Mouse (Mus musculus) forebrain, embryonic 14.5 days (tissue): ENCODE results near the gene Srsf3. TPM values are rescaled to one million over a fixed set of nuclear protein-coding genes. Genes with fewer than 3 reads are reported as not detected.

ENCODE experiments used
- ATAC-seq: fragments of 200-750 bp; cut with Nextera tagmentation; 2 replicates; pipeline ENCODE4 v1.8.0; 2017; ENCODE audit warnings: mild to moderate bottlenecking, moderate library complexity
- DNase-seq: peaks from one replicate; pipeline ENCODE4 v3.0.0-alpha.2; 2015; ENCODE audit warnings: low spot score
- H3K27ac ChIP-seq: fragments of 300-500 bp; sonication (generic); 2 replicates; pipeline ENCODE4 v1.5.1; 2014; ENCODE audit warnings: low read depth, mild to moderate bottlenecking, control low read depth, low read length, moderate library complexity
- H3K27me3 ChIP-seq: fragments of 300-500 bp; sonication (generic); replicated peaks from 2 replicates; pipeline ENCODE4 v1.6.1; 2014; ENCODE audit warnings: low read length, control low read depth, mixed read lengths; ENCODE audit not compliant: control insufficient read depth, insufficient read depth
- H3K36me3 ChIP-seq: fragments of 300-500 bp; sonication (generic); 2 replicates; pipeline ENCODE4 v1.6.1; 2014; ENCODE audit warnings: low read length, control low read depth; ENCODE audit not compliant: control insufficient read depth, insufficient read depth
- H3K4me1 ChIP-seq: fragments of 300-500 bp; sonication (generic); 2 replicates; pipeline ENCODE4 v1.6.1; 2014; ENCODE audit warnings: antibody characterized with exemption, low read length, control low read depth; ENCODE audit not compliant: control insufficient read depth, insufficient read depth
- H3K4me2 ChIP-seq: fragments of 300-500 bp; sonication (generic); 2 replicates; pipeline ENCODE4 v1.6.1; 2014; ENCODE audit warnings: mild to moderate bottlenecking, control low read depth, low read length
- H3K4me3 ChIP-seq: fragments of 300-500 bp; sonication (generic); 2 replicates; pipeline ENCODE4 v1.5.1; 2014; ENCODE audit warnings: low read depth, low read length, control low read depth
- H3K9ac ChIP-seq: fragments of 300-500 bp; sonication (generic); 2 replicates; pipeline ENCODE4 v1.6.1; 2014; ENCODE audit warnings: mild to moderate bottlenecking, low read length, control low read depth, moderate library complexity
- H3K9me3 ChIP-seq: fragments of 300-500 bp; sonication (generic); replicated peaks from 2 replicates; pipeline ENCODE4 v1.6.1; 2016; ENCODE audit warnings: low read length, control low read depth, mixed read lengths; ENCODE audit not compliant: control insufficient read depth
- WGBS: fragments of 180-500 bp; shearing (Covaris S2); extraction: QIAGEN DNeasy Blood & Tissue Kit; methylation state at CpG from one replicate; pipeline ENCODE4 v1.1.7; 2014; 5-methylcytosine and 5-hydroxymethylcytosine counted together
- polyA plus RNA-seq: library from polyadenylated mRNA; unstranded; fragments of >200 nt; fragmentation: Nextera tagmentation; extraction: Ambion mirVana; gene quantifications from 2 replicates; pipeline ENCODE4 v1.2.1, GENCODE M21; 2014

Gene Srsf3
- polyA plus RNA-seq, 1 experiment from 2014 or later: 712 TPM

DNA sequence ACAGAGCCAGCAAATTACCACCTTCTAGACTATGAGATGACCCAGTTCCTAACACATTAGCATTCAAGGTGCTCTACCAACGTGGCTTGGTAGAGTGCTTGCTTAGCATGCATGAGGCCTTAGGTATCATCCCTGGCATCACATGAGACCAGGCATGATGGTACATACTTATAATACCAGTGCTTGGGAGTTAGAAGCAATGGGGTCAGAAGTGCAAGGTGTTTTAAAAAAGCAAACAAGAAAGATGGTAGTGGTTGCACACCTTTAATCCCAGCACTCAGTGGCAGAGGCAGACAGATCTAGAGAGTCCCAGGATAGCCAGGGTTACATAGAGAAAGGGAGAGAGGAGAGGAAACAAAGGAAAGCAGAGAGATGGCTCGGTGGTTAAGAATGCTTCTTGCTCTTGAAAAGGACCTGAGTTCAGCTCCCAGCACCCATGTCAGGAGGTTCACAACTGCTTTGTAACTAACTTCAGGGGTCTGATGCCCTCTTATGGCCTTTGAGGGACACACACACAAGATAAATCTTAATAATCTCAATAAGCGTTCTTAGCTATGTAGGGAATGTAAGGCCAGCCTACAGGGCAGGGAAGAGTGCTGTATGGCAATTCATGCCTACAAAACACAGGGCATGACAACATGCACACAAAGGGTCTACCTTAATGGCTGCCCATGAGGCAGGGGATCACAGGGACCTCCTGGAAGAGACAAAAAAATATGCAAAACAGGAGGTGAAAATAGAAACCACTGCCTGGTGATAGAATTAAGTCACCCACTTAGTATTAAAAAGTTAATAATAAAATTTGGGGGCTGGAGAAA, 15.5 kb downstream of the Srsf3 start:
- no peaks in the 10 kb centered on the region for H3K9me3 ChIP-seq
- WGBS: 55% methylated on average over 3 of the region's 3 CpGs
- no peak overlapping the region for H3K4me3 ChIP-seq
- DNase-seq: no peak
- no peak for ATAC-seq
- peaks cover 49% of the 10 kb centered on the region for H3K36me3 ChIP-seq
- no peaks in the 10 kb centered on the region for H3K27me3 ChIP-seq
- H3K4me2 ChIP-seq: no peak overlapping the region
- no peak overlapping the region for H3K9ac ChIP-seq
- H3K27ac ChIP-seq: 0 out of 2 replicates have a peak overlapping the region, but pooled peaks have one; percentile 11
- no peaks in the 10 kb centered on the region for H3K4me1 ChIP-seq

DNA sequence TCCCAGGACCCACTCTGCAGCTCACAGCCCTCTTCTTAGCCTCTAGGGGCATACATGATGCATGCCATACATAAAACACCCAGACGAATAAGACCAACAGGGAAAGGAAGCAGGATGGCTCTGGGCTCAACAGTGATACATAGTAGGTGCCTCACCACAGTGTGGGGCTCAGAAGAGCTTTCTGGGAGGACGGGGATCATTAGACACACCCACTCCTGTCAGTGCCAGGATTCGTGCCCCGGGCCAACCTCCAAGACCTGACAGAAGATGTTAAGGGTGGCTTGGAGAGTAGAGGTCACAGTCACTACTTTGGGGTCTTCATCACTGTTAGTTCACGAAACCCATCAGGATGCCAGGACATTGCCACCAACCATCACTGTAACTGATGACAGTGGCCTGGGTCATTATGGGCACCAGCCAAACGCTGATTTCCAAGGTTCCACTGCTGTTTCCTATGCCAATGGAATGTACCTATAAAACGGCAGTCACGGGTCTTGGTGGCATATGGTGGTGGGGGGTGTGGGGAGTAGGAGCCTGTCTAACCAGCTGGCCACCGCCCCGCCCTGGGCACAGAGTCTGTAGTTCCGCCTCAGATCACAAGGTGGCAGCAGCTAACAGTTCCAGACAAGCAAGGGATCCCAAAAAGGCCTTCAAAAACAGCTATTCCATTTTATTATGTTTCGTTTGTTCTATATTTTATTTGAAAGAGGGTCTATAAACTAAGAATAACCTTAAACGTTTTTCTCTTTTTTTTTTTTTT, 16.5 kb downstream of the Srsf3 start:
- Histone ChIP-seq H3K4me1 (no peaks in the 10 kb centered on the region), H3K4me3 (no peak overlapping the region), H3K4me2 (no peak overlapping the region), H3K27ac (no peak overlapping the region), H3K27me3 (no peaks in the 10 kb centered on the region), H3K9me3 (no peaks in the 10 kb centered on the region), H3K36me3 (peaks cover 39% of the 10 kb centered on the region), H3K9ac (no peak overlapping the region)
- DNase-seq (peak; percentile 87), ATAC-seq (peak; percentile 44)
- WGBS: 23% methylated on average over 13 of the region's 13 CpGs

DNA sequence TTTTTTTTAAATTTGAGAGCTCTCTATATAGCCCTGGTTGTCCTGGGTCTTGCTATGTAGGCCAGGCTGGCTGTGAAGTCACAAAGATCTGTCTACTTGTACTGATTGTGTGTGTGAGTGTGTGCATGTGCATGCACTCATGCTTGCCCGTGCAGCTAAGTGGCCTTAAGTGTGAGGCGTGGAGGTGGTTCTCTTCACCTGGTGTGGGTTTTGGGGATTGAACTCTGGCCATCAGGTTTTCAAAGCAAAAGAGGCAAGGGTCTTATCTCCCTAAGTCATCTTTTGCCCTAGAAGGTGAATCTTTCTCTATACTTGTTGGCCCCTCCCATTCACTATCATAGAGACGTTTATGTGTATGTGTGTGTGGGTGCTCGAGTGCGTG, 17.1 kb downstream of the Srsf3 start:
- no peak for DNase-seq
- no peak overlapping the region for H3K4me2 ChIP-seq
- no peaks in the 10 kb centered on the region for H3K9me3 ChIP-seq
- no peaks in the 10 kb centered on the region for H3K4me1 ChIP-seq
- no peak for ATAC-seq
- H3K9ac ChIP-seq: no peak overlapping the region
- no peaks in the 10 kb centered on the region for H3K27me3 ChIP-seq
- WGBS: 80% methylated on average over 5 of the region's 5 CpGs
- peaks cover 33% of the 10 kb centered on the region for H3K36me3 ChIP-seq
- no peak overlapping the region for H3K4me3 ChIP-seq
- no peak overlapping the region for H3K27ac ChIP-seq

DNA sequence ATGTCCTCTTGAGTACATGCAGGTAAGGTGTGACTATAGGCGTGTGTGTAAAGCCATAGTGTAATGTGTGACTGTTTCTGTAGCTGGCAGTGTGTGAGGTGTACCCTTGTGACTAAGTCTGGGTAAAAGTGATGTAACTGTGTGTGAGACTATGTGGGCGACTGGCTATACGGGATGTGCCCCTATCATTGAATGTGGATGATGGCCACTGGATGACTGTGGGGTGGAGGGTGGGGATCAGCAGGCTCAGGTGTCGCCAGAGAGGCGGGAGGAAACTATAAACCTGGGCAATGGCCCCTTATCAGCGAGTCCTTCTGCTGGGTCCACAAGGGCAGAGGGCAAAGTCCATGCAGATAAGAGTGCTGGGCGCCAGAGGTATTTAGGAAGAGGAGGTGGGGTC, 17.5 kb downstream of the Srsf3 start:
- Histone ChIP-seq H3K4me3 (no peak overlapping the region), H3K9me3 (no peaks in the 10 kb centered on the region), H3K4me1 (no peaks in the 10 kb centered on the region), H3K36me3 (peaks cover 29% of the 10 kb centered on the region), H3K9ac (no peak overlapping the region), H3K27me3 (no peaks in the 10 kb centered on the region), H3K4me2 (no peak overlapping the region), H3K27ac (no peak overlapping the region)
- 88% methylated on average over 7 of the region's 7 CpGs for WGBS
- ATAC-seq (no peak), DNase-seq (no peak)

DNA sequence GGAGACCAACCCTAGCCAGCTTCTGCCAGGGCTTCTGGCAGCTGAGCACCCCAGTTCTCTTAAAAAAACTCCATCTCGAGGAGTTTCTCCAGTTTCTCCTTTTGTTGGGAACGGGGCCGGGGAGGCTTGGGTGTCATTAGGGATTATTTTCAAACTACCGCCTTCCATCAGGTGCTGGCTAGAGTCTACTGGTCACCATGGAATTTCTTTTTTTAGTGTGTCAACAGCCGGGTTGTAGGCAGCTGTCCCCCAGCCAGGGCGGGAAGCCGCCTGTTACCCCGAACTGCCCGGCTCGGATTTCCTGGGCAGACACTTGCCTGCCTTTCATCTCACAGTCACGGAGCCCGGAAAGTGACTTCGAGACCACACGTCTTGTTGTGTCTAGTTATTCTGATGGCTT, 18.4 kb downstream of the Srsf3 start:
- Histone ChIP-seq H3K4me1 (no peaks in the 10 kb centered on the region), H3K9me3 (no peaks in the 10 kb centered on the region), H3K36me3 (peaks cover 20% of the 10 kb centered on the region), H3K9ac (no peak overlapping the region), H3K27me3 (no peaks in the 10 kb centered on the region), H3K4me2 (no peak overlapping the region), H3K4me3 (no peak overlapping the region), H3K27ac (no peak overlapping the region)
- no peak for ATAC-seq
- no peak for DNase-seq
- WGBS: 62% methylated on average over 14 of the region's 14 CpGs

DNA sequence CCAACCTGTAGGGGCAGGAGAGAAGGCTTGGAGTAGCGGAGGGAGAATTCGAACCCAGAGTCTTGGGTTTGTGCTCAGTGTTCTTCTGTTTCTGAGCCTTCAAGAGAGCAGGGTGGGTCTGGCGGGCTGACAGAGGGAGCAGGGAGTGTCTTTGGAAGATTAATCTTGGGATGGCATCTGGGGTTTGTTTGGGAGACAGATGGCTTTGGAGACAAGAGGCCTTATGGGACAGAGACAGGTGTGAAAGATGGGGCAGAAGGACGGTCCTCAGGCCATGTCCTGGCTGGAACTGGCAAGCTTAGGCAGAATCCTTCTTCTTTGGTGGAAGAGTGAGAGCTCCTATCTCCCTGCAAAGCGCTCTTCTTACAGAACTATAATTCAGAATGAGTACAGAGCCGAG, 20.6 kb downstream of the Srsf3 start:
- WGBS: 86% methylated on average over 6 of the region's 6 CpGs
- no peaks in the 10 kb centered on the region for H3K27me3 ChIP-seq
- peaks cover 8% of the 10 kb centered on the region for H3K4me1 ChIP-seq
- no peak overlapping the region for H3K4me3 ChIP-seq
- 0 out of 2 replicates have a peak, but pooled peaks cover 3% of the 10 kb centered on the region for H3K36me3 ChIP-seq
- DNase-seq (no peak), ATAC-seq (no peak)
- H3K4me2 ChIP-seq: no peak overlapping the region
- H3K9ac ChIP-seq: no peak overlapping the region
- H3K27ac ChIP-seq: 0 out of 2 replicates have a peak overlapping the region, but pooled peaks have one; percentile 0
- no peaks in the 10 kb centered on the region for H3K9me3 ChIP-seq

DNA sequence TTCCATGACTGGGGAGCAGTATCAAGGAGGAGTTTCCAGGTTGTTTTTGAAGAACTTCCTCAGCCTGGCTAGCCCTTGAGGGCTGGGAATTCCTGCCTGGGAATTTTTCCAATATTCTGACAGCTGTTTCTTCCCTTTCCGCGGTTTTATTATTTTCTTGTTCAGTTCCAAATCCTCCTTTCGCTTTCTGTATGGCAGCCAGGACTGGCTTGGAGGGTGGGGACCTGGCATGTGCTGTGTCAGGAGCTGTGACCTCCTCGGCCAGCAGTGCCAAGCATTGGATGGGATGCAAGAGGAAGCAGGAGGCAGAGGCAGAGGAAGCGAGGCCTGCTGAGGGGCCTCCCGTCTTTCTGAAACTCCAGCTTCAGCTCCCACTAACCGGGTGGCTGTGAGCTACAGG, 21.4 kb downstream of the Srsf3 start:
- 0 out of 2 replicates have a peak, but pooled peaks cover 3% of the 10 kb centered on the region for H3K36me3 ChIP-seq
- no peak for DNase-seq
- no peak for ATAC-seq
- H3K4me1 ChIP-seq: peaks cover 8% of the 10 kb centered on the region
- 73% methylated on average over 7 of the region's 7 CpGs for WGBS
- no peak overlapping the region for H3K27ac ChIP-seq
- H3K4me2 ChIP-seq: no peak overlapping the region
- H3K27me3 ChIP-seq: no peaks in the 10 kb centered on the region
- no peaks in the 10 kb centered on the region for H3K9me3 ChIP-seq
- no peak overlapping the region for H3K9ac ChIP-seq
- no peak overlapping the region for H3K4me3 ChIP-seq

DNA sequence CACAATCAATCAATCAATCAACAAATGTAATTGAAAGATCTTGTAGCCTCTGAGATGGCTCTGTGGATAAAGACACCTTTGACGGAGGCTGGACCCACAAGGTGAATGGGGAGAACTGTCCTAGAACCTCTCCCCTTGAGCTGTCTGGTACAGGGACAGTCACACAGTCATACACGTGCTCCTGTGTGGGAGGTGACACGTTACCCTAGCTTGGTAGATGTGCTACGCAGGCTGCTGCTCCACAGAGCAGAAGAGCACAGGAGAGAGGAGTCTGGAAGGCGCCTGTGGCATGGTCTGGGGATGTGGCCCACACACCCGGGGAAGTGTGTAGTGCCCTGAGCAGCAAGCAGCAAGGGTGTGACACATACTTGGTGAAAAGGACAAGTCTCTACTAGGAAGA, 22.0 kb downstream of the Srsf3 start:
- no peaks in the 10 kb centered on the region for H3K27me3 ChIP-seq
- no peak for DNase-seq
- H3K4me2 ChIP-seq: no peak overlapping the region
- no peaks in the 10 kb centered on the region for H3K9me3 ChIP-seq
- H3K9ac ChIP-seq: no peak overlapping the region
- H3K4me1 ChIP-seq: peaks cover 8% of the 10 kb centered on the region
- 0 out of 2 replicates have a peak, but pooled peaks cover 3% of the 10 kb centered on the region for H3K36me3 ChIP-seq
- H3K27ac ChIP-seq: no peak overlapping the region
- WGBS: 84% methylated on average over 6 of the region's 6 CpGs
- no peak for ATAC-seq
- H3K4me3 ChIP-seq: no peak overlapping the region

DNA sequence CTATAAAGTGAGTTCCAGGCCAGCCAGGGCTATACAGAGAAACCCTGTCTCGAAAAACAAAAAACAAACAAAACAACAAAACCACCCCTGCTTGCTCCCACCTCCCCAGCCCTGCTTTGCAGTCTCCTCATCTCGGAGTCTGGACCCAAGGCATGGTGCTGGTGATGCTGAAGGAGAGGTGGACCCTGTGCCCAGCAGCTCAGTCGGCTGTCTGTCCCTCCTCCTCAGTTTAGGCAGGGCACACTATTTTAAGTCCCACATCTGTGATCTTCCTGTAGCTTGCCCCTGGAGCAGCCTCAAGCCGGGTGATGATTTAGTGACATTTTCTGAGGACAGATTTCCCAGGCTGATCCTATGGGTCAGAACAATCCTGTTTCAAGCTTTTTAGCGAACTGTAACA, 23.2 kb downstream of the Srsf3 start:
- 80% methylated on average over 5 of the region's 5 CpGs for WGBS
- Histone ChIP-seq H3K9ac (no peak overlapping the region), H3K4me3 (no peak overlapping the region), H3K36me3 (no peaks in the 10 kb centered on the region), H3K4me2 (no peak overlapping the region), H3K9me3 (no peaks in the 10 kb centered on the region), H3K27me3 (no peaks in the 10 kb centered on the region), H3K27ac (no peak overlapping the region), H3K4me1 (peaks cover 8% of the 10 kb centered on the region)
- DNase-seq (no peak), ATAC-seq (no peak)
